Mouse (Mus musculus): Measurements from ENCODE around the gene P2rx1. TPM values are rescaled to one million over a fixed set of nuclear protein-coding genes. Genes with fewer than 3 reads are reported as not detected.

Gene P2rx1
- polyA plus RNA-seq, 1 experiment: not detected

- no peak overlapping the region for H3K4me3 ChIP-seq (ENCODE audit: low read depth, low read length)
- H3K9me3 ChIP-seq (replicated peaks; ENCODE audit: control insufficient read depth, insufficient read depth, low read length, poor library complexity, severe bottlenecking): no peaks in the 10 kb centered on the region
- H3K27me3 ChIP-seq (ENCODE audit: control insufficient read depth, insufficient read depth, low read length, poor library complexity, severe bottlenecking): no peaks in the 10 kb centered on the region
- no peaks in the 10 kb centered on the region for H3K36me3 ChIP-seq (ENCODE audit: control insufficient read depth, insufficient read depth, low read length, poor library complexity, severe bottlenecking)
- TF ChIP-seq CTCF (IDR thresholded peaks at IDR 0.05; ENCODE audit: low read depth, low read length) (peak; percentile 71), EP300 (IDR thresholded peaks at IDR 0.05; ENCODE audit: insufficient read depth, low read depth, low read length) (no peak)
- H3K9ac ChIP-seq (ENCODE audit: low read depth, poor library complexity, severe bottlenecking): no peak overlapping the region
- H3K4me1 ChIP-seq (ENCODE audit: control insufficient read depth, insufficient read depth, low read length): no peaks in the 10 kb centered on the region
- no peak overlapping the region for H3K27ac ChIP-seq (ENCODE audit: insufficient read depth, low read length)
These were observed 7.5 kb downstream of the P2rx1 start for GRCm38 (mm10) chr11:73006377-73006776.

GRCm38 (mm10) chr11:73007113-73007512 lies 8.2 kb downstream of the P2rx1 start:
- no peaks in the 10 kb centered on the region for H3K4me1 ChIP-seq (ENCODE audit: control insufficient read depth, insufficient read depth, low read length)
- H3K36me3 ChIP-seq (ENCODE audit: control insufficient read depth, insufficient read depth, low read length, poor library complexity, severe bottlenecking): no peaks in the 10 kb centered on the region
- no peak for TF ChIP-seq POLR2A (IDR thresholded peaks at IDR 0.05; ENCODE audit: insufficient read depth, low read length)
- TF ChIP-seq EP300 (IDR thresholded peaks at IDR 0.05; ENCODE audit: insufficient read depth, low read depth, low read length): no peak
- no peak for TF ChIP-seq CTCF (IDR thresholded peaks at IDR 0.05; ENCODE audit: low read depth, low read length)
- no peak overlapping the region for H3K4me3 ChIP-seq (ENCODE audit: low read depth, low read length)
- H3K9ac ChIP-seq (ENCODE audit: low read depth, poor library complexity, severe bottlenecking): no peak overlapping the region
- no peaks in the 10 kb centered on the region for H3K27me3 ChIP-seq (ENCODE audit: control insufficient read depth, insufficient read depth, low read length, poor library complexity, severe bottlenecking)
- H3K27ac ChIP-seq (ENCODE audit: insufficient read depth, low read length): no peak overlapping the region
- no peaks in the 10 kb centered on the region for H3K9me3 ChIP-seq (replicated peaks; ENCODE audit: control insufficient read depth, insufficient read depth, low read length, poor library complexity, severe bottlenecking)

GRCm38 (mm10) chr11:73007698-73008481 lies 9.0 kb downstream of the P2rx1 start:
- H3K36me3 ChIP-seq (ENCODE audit: control insufficient read depth, insufficient read depth, low read length, poor library complexity, severe bottlenecking): no peaks in the 10 kb centered on the region
- no peaks in the 10 kb centered on the region for H3K27me3 ChIP-seq (ENCODE audit: control insufficient read depth, insufficient read depth, low read length, poor library complexity, severe bottlenecking)
- H3K4me3 ChIP-seq (ENCODE audit: low read depth, low read length): no peak overlapping the region
- H3K9ac ChIP-seq (ENCODE audit: low read depth, poor library complexity, severe bottlenecking): no peak overlapping the region
- no peaks in the 10 kb centered on the region for H3K9me3 ChIP-seq (replicated peaks; ENCODE audit: control insufficient read depth, insufficient read depth, low read length, poor library complexity, severe bottlenecking)
- no peak overlapping the region for H3K27ac ChIP-seq (ENCODE audit: insufficient read depth, low read length)
- TF ChIP-seq POLR2A (IDR thresholded peaks at IDR 0.05; ENCODE audit: insufficient read depth, low read length): no peak
- no peak for TF ChIP-seq EP300 (IDR thresholded peaks at IDR 0.05; ENCODE audit: insufficient read depth, low read depth, low read length)
- TF ChIP-seq CTCF (IDR thresholded peaks at IDR 0.05; ENCODE audit: low read depth, low read length): peak; percentile 89
- no peaks in the 10 kb centered on the region for H3K4me1 ChIP-seq (ENCODE audit: control insufficient read depth, insufficient read depth, low read length)

GRCm38 (mm10) chr11:73008826-73009225 lies 9.9 kb downstream of the P2rx1 start:
- H3K36me3 ChIP-seq (ENCODE audit: control insufficient read depth, insufficient read depth, low read length, poor library complexity, severe bottlenecking): no peaks in the 10 kb centered on the region
- H3K27me3 ChIP-seq (ENCODE audit: control insufficient read depth, insufficient read depth, low read length, poor library complexity, severe bottlenecking): no peaks in the 10 kb centered on the region
- H3K27ac ChIP-seq (ENCODE audit: insufficient read depth, low read length): no peak overlapping the region
- H3K4me1 ChIP-seq (ENCODE audit: control insufficient read depth, insufficient read depth, low read length): no peaks in the 10 kb centered on the region
- no peaks in the 10 kb centered on the region for H3K9me3 ChIP-seq (replicated peaks; ENCODE audit: control insufficient read depth, insufficient read depth, low read length, poor library complexity, severe bottlenecking)
- H3K9ac ChIP-seq (ENCODE audit: low read depth, poor library complexity, severe bottlenecking): no peak overlapping the region
- TF ChIP-seq CTCF (IDR thresholded peaks at IDR 0.05; ENCODE audit: low read depth, low read length): no peak
- TF ChIP-seq EP300 (IDR thresholded peaks at IDR 0.05; ENCODE audit: insufficient read depth, low read depth, low read length): no peak
- TF ChIP-seq POLR2A (IDR thresholded peaks at IDR 0.05; ENCODE audit: insufficient read depth, low read length): no peak
- H3K4me3 ChIP-seq (ENCODE audit: low read depth, low read length): no peak overlapping the region

- Histone ChIP-seq H3K9ac (ENCODE audit: low read depth, poor library complexity, severe bottlenecking) (no peak overlapping the region), H3K27ac (ENCODE audit: insufficient read depth, low read length) (no peak overlapping the region), H3K36me3 (ENCODE audit: control insufficient read depth, insufficient read depth, low read length, poor library complexity, severe bottlenecking) (no peaks in the 10 kb centered on the region), H3K9me3 (replicated peaks; ENCODE audit: control insufficient read depth, insufficient read depth, low read length, poor library complexity, severe bottlenecking) (no peaks in the 10 kb centered on the region), H3K4me3 (ENCODE audit: low read depth, low read length) (no peak overlapping the region), H3K4me1 (ENCODE audit: control insufficient read depth, insufficient read depth, low read length) (no peaks in the 10 kb centered on the region), H3K27me3 (ENCODE audit: control insufficient read depth, insufficient read depth, low read length, poor library complexity, severe bottlenecking) (no peaks in the 10 kb centered on the region)
- no peak for TF ChIP-seq CTCF (IDR thresholded peaks at IDR 0.05; ENCODE audit: low read depth, low read length)
- TF ChIP-seq EP300 (IDR thresholded peaks at IDR 0.05; ENCODE audit: insufficient read depth, low read depth, low read length): no peak
- TF ChIP-seq POLR2A (IDR thresholded peaks at IDR 0.05; ENCODE audit: insufficient read depth, low read length): no peak
These were observed 10.8 kb downstream of the P2rx1 start for GRCm38 (mm10) chr11:73009531-73010274.

GRCm38 (mm10) chr11:73013981-73014380 lies 15.1 kb downstream of the P2rx1 start:
- no peaks in the 10 kb centered on the region for H3K9me3 ChIP-seq (replicated peaks; ENCODE audit: control insufficient read depth, insufficient read depth, low read length, poor library complexity, severe bottlenecking)
- no peaks in the 10 kb centered on the region for H3K27me3 ChIP-seq (ENCODE audit: control insufficient read depth, insufficient read depth, low read length, poor library complexity, severe bottlenecking)
- no peak overlapping the region for H3K9ac ChIP-seq (ENCODE audit: low read depth, poor library complexity, severe bottlenecking)
- H3K36me3 ChIP-seq (ENCODE audit: control insufficient read depth, insufficient read depth, low read length, poor library complexity, severe bottlenecking): no peaks in the 10 kb centered on the region
- no peak overlapping the region for H3K4me3 ChIP-seq (ENCODE audit: low read depth, low read length)
- no peak for TF ChIP-seq CTCF (IDR thresholded peaks at IDR 0.05; ENCODE audit: low read depth, low read length)
- no peak for TF ChIP-seq EP300 (IDR thresholded peaks at IDR 0.05; ENCODE audit: insufficient read depth, low read depth, low read length)
- no peak for TF ChIP-seq POLR2A (IDR thresholded peaks at IDR 0.05; ENCODE audit: insufficient read depth, low read length)
- no peaks in the 10 kb centered on the region for H3K4me1 ChIP-seq (ENCODE audit: control insufficient read depth, insufficient read depth, low read length)
- no peak overlapping the region for H3K27ac ChIP-seq (ENCODE audit: insufficient read depth, low read length)

Measured in ES-Bruce4 (cell line).